Mouse (Mus musculus): ENCODE results near the gene Olfr455.
A peak's percentile ranks its signal among the peaks of the same experiment; 100 is the strongest.

Gene Olfr455

DNA sequence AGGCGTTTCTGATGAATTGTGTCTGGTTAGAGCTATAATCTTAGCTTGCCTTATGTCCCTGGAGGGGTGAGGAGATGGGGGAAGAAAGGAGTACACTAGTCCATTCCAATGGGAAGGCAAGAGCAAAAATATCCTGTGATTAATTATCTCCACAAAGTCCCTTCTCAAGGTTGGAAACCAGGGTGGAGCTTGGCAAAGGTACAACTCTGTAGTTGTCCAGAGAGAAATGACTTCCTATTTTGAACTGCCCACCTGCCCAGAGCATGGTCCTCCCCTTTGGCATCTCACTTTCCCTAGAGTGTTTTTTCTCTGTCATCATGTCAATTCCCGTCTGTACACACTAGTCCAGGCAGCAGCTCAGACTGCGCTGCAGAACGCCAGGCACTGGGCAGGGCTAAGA is at the start of gene Olfr455:
Gene Olfr455 (minus strand): TSS at position 127 of the 400 bp plus-strand sequence.
- DNase-seq, result no peak

DNA sequence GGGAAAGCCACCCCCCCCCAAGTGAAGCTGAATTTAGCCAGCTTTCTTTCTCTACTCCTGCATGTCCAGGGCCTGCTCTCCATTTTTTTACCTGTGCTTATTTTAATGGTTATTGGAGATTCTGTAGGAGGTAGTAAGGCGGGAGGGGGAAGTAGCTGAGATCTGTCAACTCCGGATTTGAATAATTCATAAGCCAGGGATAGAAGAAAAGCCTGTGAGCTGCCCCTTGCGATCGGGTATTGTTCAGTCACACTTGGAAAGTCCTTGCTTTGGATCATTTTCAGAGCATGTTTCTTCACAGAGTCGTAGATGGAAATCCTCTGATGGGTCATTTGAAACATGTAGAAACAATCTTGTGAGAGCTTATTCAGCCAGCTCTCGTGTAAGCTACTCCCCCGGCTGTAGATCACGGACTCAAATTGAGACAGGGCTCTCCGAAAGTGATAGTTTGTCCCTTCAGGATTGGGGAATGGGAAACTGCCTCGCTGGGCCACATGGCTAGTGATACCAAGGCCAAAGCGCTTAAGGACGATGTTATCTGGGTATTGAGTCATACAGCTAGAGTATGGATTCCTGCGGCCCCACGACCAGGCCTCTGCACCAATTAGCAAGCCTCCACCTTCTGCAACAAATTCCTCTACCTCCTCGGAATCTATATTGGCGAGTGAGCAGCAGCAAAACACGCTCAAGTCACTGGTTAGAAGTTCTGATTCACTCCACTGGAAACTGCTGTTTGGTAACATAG is 45.9 kb upstream of the Olfr455 start:
- no peak for DNase-seq

DNA sequence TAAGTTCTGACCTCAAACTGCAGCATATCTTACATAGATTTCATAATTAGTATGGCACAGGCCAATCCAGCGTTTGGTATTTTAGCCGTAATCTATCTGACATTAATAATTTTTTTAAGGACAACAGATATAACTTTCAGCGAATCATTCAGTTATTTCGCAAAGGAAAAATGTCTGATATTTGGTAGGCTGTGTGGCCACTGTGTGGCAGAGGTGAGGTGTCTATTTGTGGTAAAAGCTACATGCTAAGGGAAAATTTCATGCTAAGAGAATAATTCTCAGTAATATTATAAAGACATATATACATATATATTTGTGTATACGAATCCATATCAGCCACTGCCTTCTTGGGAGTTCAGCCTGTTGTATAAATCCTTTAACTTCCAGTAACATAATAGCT is 39.2 kb upstream of the Olfr455 start:
- no peak for DNase-seq

DNA sequence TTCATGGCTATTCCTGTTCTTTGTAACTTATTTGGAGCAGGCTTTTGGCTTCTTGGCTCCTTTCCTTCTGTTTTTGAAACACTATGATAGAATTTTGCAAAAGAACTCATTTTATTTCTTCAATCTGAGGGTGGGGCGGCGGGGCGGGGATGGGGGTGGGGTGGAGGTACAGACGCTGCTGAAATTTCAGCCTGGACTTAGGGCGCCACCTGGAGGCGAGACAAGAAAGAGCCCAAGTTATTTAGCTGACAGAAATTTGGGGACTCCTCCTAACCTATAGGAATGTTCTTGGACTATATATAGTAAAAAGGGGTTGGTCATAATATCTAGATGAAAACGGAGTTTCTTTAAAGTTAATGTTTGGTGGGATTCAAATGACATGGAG is 36.1 kb upstream of the Olfr455 start:
- DNase-seq, result peak; percentile 34

DNA sequence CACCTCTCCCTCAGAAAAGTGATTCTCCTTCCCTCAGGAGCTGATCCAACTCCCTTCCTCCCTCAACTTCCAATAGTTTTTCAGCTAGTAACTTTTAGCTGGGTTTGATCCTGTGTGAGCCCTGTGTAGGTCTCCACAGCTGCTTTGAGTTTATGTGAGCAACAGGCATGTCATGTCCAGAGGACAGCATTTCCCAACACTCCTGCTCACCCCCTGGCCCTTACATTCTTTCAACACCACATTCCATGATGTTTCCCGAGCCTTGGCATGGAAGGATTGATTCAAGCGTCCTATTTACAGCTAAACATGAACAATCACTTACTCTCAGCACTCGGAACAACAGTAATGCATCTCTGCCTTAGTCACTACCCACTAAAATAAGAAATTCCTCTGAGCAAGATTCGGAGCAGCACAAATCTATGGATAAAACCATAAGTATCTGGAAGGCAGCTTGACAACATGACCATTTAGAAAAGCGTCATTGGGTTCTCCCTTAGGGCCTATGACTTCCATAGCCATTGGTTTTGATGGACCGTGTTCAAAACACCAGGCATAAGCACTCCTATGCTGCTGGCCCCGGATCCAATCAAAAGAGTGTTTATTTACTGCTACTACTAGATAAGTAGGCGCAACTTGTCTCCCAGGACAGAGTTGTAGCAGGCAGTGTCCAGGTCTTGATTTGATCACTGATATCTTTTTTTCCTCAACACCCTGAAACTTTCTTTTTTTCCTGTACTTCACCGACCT is 35.5 kb upstream of the Olfr455 start:
- peak; percentile 1 for DNase-seq

DNA sequence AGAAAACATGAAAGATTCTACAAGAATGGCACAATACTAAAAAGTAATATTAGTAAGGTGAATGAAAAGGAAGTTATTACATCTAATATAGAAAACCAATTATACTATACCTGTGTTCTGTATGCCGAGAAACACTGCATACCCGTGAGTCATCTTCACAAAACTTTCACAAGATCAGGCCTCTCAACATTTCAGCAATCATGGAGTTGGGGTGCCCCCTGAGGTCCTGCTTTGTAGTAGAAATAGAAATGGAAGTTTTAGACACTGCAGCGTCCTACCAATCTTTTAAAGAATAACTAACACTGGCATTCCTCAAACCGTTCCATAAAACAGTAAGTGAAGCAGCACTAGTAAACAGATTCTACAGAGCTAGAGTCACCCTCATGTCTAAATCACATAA is 31.3 kb upstream of the Olfr455 start:
- no peak for DNase-seq

DNA sequence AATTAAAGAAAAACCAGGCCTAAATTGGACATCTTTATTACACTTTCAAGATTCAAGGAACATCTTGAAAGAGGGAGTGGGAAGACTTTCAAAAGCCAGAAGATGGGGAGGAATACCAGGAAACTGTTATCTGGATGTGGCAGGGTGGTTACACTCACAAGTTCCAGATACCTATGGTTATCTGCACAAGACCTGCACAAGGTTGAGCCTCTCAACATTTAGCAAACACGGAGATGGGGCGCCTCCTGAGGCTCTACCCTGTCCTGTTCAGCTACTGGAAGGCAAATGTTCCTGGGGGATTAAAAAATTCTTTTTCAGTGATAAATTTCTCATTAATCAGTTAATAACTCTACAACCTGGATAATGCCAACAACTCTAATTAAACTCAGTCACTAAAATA is 30.0 kb upstream of the Olfr455 start:
- no peak for DNase-seq

DNA sequence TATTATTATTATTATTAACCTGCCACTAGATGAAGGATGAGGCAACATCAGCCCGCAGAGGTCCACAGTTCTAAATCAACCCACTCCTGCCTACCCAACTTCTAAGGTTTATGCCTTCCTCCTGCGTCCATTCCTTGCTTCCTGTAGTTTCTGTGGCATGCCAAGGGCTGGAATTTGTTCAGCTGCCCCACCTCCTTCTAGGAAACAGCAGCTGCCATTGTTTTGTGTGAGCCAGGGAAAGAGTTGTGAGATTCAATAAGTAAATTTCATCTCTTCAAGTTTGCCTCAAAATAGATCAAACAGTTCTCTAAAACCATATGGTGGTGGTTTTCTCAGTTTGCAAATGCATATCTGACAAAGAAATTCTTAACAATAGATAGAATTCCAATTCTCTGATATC is 20.8 kb upstream of the Olfr455 start:
- DNase-seq, result no peak

DNA sequence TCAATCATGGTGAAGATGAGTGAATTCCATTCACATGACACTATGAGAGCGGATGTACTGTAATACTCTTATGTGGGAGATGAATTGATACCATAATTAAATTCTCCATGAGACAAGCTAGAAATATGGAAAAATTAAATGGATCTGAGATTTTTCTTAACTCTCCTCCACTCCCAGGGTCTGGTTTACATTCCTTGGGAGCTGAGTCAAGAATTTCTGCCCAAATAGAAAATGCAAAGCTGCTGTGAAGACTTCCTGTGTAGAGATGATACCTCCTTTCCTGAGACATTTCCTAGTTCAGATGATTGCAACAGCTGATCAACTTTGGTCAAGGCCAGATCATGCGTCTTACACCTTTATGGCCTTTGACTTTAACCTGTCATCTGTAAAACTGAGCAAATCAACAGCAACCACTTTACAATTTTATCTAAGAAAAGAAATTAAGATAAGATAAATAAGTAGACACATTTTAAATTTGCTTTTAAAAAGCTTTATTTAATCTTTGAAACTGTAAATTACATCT is 18.8 kb upstream of the Olfr455 start:
- DNase-seq, result no peak

DNA sequence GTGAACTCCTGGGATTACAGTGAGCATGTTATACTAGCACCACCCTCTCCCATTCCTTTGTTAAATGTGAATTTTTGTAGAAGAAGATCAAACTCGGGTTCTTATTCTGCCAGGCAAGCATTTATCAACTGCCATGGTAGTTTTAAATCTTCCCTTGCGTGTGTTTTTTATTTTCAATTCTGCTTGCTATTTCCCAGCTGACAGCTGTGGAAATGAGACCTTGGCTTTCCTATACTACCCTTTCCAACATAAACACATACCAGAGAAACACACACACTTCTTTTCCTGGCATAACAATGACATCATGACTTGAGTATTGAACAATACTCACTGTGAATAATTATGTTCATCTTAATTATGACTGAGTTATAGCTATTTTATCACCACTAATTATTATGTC is 14.9 kb upstream of the Olfr455 start:
- DNase-seq, result no peak

DNA sequence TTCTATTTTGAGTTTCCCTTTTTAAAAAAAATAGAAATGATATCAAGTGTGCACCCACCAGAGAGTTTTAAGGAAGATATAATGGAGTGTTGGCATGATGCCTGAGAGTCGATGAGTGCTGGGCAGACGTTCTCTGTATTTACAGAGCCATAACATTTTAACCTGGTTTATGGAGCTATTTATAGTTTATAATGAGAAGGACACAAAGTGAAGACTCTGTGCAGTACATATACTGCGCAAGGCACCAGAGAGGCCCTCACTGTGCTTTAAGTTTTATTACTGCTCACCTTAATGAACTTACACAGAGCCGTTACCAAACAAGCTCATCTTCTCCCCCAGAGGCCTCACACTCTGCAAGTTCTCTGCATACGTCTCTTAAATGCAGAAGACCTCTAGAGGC is 13.5 kb upstream of the Olfr455 start:
- DNase-seq, result no peak

DNA sequence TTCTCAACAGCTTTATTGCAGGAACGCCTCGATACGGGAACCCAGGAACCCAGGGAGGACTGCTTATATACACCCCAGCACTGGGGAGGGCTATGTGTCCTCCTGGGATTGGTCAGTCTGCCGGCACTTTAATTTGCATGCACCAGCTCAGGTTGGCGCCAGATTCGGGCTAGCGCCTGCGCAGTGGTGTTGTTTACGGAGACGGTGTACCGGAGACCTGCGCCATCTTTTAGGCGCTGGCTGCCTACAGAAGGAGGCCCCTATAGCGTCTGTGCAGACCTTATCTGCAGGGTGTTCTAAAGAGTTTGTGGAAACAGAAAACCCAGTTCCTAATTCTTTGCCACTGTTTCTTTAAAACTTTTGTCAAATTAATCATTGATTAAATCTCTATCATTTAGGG is 11.3 kb upstream of the Olfr455 start:
- no peak for DNase-seq

DNA sequence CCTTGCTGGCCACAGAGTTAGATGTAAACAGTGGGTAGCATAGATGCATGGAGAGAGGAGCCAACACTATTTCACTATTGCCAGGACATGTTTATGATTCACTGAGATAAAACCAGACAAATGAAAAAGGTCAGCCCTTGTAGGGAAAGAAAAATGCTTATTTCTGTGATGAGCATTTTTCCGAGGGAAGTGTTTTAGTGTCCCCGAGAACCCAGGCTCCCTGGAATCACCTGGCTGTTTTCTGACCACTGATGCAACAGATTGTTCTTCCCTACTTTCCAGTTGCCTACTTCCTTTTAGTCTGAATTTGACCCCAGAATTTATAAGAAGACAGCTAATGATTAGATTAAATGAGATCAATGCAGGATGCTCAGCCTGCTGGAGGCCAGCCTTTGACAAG is 1.2 kb downstream of the Olfr455 start:
- DNase-seq, result no peak

DNA sequence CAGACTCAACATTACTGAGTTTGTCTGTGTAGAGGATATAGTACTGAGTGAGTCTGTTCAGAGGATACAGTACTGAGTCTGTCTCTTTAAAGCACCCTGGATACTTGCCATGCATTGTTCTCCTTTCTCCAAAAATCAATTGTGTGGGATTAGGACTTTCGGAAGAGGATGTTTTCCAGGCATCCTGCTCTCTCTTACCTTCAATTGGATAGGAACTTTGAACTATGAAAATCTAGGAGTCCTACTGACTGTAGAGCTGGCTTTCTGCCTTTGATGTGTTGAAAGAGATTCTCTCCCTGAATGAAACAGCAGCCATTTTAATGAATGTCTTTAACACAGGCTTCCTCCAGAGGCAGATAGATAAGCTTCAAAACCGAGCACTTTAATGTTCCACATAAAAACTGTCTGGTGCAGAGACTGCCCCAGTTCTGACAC is 1.9 kb downstream of the Olfr455 start:
- DNase-seq, result no peak

DNA sequence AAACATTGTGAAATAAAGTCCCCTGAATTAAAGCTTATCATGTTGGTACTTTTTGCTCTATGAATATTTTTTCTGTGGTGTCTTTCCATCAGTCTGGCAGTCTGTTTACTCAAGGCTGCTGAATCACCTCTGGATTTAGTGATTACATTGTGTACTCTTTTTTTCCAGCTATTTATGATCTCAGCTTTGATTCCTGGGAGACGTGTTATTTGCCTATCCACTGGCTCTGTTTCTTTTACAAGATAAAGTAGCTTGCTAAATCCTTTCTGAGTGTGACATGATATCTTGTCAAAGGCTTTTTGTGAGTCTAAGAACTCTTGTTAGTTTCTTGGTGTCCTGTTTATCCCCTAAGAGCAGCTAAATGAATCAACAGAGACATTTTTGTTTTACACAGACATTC is 2.5 kb downstream of the Olfr455 start:
- DNase-seq, result no peak

DNA sequence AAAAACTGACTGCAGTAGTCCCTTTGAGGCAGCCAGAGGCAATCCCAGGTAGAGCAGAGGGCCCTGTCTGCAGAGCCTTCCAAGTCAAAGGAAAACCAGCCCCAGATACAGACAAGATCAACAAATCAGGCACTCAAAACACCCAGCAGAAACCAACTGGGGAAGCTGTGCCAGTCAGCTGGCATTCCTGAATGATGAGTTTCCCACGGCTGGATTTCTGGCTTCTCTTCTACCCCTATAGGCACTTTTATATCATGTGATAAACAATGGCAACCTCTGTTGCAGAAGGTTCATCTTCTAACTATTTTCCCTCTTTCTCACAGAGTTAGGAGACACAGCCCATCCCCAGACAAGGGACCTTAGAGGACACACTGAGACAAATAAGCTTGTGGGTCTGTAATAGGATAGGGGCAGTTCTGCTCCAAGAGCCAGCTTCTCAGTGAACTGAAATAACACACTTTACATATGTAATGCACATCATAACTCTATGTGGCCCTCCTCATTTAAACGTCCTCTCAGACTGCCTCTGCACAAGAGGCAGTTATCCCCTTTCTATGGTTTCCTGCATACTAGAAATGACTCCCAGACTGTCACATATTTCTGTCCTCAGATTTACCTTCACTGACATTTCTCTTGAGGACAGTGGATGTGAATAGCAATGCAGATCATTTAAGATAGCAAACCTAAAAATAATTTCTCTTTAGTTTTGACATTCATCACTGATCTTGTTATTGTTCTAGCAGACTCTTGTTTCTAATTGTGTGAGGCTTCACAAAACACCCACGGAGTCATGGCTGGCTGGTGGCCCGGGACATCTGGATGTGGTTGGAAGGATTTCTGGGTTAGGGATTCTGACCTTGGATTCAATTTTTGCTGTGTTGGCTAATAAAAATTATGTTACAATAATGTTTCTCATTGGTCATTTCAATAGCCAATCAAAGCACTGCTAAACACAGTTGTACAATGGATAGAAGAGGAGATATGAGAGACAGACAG is 5.1 kb downstream of the Olfr455 start:
- no peak for DNase-seq

DNA sequence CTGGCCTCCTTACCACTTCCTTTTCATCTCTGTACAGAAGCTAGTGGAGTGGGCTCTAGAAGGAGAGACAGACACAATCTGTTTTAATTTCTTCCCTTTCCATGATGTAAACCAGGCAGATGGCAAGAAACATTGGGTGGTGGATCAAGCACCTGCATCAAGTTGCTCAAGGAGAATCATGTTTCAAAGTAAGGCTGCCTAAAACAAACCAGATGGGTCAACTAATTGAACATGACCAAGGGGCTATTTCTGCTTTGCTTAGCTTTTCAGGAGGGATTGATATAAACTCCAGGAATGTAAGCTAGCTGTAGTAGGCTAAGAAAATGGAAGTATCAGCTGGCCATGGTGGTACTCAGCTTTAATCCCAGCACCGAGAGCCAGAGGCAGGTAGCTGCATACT is 6.7 kb downstream of the Olfr455 start:
- DNase-seq, result no peak

DNA sequence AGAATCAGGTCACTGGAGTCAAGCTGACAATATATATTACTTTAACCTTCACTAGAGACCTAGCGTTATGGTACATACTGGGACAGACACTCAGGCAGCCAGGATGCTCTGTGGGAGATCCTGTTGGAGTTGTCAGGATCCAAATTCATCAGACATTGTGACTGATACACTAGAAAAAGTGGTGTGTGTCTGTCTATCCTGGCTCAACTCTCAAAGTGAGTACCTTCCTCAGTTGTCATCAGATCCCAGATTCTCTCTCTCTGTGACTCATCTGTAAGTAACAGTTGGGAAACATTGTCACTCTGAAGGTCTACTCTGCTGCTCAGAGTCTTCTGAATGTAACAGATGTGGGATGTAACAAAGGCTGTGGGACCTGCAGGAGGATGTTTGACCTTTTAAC is 7.7 kb downstream of the Olfr455 start:
- no peak for DNase-seq

DNA sequence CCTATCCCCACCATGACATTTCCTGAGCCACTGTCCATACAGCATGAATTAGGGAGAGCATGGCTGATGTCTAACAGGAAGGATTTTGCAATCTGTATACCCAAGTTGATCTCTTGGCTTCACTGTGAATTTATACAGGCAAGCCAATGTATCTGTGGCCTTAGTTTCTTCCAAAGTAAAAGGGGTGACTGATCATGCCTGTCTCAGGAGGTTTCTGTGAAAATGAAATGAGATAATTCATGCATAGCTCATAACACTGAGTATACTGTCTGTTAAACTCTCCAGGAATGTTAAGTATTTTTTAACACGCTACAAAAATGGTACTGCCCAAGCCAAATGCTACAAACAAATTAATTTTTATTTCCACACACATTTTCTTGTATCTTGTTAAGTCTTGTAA is 33.9 kb downstream of the Olfr455 start:
- DNase-seq, result no peak

DNA sequence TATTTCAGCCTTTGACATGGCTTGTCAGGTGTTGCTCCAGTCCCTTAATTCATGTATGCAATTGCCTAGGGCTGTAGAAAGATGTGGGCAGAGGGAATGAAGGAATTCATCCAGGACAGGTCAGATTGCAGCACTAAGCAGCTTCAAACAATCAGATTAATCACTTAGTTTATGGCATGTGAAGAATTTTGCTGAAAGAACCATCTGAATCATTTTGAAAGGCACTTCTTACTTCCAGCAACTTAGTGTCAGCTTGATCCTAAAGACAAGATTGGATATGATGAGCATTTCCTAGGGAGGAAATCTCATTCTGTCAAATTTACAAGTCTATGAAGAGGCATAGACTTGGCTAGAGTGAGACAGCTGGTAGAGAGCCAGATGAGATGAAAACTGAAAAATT is 38.1 kb downstream of the Olfr455 start:
- no peak for DNase-seq

DNA sequence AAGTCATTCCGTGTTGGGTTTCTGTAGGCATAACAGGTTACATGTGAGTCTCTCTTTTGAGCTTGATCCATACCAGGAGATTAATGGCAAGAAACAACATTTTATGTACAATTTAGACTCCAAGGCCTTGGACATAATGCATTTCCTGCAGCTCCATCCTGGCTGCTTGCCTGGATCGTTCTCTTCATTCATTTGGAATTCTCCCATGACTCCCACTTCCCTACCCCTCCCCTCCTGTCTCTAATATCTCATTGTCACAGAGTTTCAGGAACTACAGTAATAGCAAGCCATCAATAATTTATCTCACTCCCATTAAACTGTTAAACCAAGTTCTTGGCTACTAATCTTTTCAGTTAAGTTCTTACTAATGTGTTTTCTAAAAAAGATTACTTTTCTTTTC is 43.9 kb downstream of the Olfr455 start:
- no peak for DNase-seq

DNA sequence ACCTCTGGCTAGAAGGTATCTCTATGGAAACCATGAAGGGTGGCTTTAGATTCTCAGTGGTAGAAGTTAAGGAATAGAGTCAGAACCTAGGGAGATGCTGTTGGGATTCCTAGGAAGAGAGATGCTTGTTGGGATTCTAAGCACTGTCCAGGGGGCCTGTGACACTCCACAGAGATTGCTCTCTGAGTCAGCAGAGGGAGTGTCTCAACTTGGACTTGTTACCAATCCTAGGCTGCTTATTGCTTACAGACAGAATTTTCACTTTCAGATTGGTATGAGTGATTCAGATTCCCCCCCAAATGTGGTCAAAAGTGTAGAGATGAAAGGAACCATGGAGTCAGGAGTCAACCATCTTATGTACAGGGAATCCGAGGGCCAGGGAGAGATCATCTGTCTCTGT is 57.7 kb downstream of the Olfr455 start:
- DNase-seq, result no peak

DNA sequence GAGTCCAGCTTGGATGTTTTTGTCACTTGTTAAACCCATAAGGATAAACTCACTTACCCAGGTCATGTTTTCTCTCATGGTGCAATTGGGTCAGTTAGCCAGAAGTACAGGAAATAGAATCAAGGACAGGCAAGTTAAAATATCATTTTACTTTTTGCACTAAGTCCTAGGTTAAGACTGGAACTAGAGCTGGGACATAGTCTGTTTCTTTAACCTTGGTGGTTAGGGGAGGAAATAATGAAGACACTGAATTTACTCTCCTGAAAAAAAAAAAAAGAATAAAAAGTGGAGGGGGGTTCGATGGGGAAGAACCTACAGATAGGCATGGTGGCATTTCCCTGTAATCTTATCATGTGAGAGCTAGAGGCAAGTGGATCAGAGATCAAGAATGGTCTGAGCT is 60.3 kb downstream of the Olfr455 start, which contains the start of gene Olfr456:
Gene Olfr456 (minus strand): TSS at position 101 of the 400 bp plus-strand sequence.
- DNase-seq, result no peak

Measured in cerebellum, adult 8-10 months (tissue).